Mouse (Mus musculus) lung, postnatal 4 days (tissue): ENCODE data around the gene Gm44502.

Experiments
- DNase-seq, 2 experiments: peaks; one replicate each; pipeline ENCODE4 v3.0.0; 2021

The Gm44502 gene

DNA sequence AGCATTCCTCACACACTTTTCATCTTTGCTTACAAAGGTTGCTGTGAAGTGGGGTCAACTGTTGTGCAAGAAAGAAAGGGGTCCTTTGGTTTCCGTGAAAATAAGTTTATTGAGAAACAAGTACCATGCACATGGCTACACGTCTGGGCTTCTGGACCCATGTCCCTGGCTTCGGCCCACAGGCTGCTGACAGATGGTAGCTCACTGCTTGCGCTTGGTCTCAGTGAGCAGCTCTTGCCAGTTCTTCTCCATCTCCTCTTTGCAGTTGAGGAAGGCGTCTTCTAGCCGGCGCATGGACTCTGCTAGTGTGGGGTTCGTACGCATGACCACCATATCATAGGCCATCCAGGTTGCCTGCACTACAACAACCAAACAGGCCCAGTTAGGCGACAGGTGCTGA is 39.4 kb downstream of the Gm44502 start:
- DNase-seq, result no peak

DNA sequence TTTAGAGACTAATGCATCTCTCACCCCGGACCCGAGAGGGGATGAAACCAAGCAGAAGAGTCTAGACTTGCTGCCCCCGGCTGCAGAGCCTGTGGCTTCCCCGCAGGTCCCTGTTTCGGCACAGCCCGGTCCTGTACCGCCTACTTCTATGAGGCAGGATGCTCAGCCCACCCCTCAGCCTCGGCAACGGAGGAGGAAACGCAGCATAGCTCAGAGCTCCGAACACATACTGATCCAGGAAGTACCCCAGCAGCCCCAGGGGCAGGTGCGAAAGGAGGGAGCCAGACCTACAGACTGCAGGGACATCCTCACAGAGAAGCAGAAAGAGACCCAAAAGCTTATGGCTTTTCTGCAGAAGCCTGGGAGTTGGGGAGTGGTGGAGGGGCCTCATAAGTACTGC is 42.4 kb downstream of the Gm44502 start:
- DNase-seq, result no peak

DNA sequence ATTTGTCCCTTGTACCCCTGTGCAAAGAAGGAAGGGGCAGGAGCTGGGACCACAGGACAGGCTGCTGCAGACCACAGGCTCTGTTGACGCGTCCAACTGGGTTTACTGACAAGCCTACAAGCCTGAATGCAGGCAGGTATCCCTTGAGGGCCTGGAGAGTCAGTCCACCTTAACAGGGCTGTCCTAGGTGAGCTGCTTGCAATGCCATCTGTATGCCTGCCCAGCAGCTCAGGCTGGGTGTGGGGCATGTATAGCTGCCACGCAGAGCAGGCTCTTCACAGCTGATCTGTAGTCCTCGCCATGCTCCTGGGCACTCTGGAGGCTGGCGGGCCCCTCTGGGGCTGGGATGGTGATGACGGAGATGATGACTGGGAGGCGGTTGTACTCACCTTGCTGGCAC is 44.9 kb downstream of the Gm44502 start, which contains the start of gene Klhdc7b:
TSS of gene Klhdc7b (plus strand) at position 301 of the 400 bp plus-strand sequence.
- DNase-seq, result no peak

DNA sequence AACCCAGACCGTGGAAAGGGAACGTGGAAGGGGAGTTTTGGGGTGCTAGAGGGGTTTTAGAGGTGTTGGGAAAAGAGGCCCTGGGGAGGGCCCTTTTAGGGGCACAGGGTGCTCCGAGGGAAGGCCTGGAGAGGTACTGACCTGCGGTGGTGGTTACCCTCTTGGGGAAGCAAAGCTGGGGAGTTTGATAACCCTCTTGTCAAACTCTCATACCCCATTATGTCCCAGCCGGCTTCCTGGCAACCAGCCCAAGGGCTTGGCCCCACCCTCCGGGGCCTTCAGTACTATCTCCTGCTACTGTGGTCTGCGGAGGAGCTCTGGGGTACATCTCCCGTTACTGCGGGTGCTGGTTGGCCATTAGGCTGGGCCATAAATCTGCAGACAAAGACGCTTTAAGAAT is 50.1 kb downstream of the Gm44502 start:
- peak in 1 of 2 experiments; percentile 35 for DNase-seq

DNA sequence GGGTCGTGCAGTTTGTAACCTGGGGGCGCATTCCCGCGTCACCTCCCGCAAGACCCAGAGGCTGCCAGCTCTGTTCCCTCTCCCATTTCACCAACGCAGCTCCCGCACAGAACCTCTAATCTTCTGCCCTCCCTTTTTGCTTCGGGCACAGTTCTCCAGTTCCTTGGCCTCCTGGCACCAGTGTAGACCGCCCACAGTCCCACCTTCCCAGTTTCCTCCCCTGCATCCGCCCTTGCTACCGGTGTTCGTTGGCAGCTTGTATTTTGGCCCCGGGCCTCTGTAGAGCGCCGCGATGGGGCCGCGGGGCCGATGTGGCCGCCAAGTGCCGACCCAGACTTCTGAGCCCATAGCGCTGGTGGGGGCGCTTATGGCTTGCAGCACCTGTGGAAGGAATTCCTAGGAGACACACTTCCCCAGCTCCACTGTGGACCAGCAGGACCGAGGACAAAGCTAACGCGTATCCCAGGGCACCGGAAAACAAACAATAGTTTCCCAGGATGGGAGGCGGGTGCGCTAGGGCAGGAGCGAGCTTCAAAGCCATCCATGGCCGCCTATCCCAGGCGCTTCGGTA is 50.6 kb downstream of the Gm44502 start, which contains the start of gene Odf3b:
TSS of gene Odf3b (minus strand) at position 452 of the 571 bp plus-strand sequence.
- DNase-seq, result peak; percentile 45 to 52

DNA sequence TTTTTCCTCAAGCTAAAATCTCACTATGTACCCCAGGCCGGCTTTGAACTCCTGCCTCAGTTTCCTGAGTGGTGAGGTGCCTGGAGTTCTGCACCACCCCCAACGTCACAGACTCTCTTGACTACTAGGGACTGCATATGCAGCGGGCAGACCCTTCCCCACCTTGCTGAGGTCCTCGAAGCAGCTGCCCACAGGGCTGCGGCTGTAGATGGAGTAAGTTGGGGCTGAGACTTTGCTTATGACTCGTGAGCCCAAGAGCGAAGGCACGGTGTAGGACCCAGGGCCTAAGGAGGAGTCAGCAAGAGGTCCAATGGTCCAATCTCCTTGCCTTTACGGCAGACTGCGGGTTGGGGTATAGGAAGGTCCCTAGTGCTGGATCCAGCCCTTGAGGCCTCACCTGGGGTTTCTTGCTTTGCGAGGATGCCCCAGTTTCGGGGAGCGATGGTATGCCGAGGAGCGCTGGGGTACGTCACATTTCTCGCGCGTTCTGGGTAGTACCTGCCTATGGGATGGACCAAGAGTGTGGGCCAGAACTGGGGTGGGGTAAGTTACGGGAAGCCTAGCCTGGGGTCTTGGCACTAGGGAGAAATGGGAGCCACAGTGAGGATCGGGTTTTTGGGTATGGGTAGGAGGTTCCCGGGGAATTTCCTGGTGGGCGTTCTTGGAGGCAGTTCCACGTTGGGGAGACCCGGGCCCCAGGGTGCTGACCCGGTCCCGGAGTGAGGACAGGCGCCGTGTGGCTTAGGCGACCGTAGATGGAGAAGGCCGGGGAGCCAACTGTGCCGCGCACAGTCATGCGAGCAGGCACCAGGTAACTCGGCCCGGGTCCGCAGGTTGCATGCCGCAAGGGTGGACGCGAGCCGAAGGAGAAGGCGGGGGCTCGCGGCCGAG is 51.3 kb downstream of the Gm44502 start:
- DNase-seq, result no peak

DNA sequence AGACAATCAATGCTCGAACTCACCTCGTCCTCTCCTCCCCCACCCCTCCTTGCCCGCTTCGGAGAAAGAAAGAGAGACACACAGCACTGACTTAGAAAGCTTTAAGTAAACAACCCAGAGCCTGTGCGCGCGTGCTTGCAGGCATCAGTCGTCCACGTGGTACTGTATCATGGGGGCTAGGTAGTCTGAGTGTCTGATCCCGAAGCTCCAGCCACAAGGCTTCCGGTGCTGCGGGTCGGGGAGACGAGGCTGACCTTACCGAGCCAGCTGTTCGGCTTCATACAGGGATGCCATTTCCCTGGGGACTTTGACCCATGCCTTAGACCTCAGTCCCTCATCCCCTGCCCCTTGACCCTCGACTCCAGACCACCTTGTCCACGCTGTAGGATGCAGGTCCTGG is 52.1 kb downstream of the Gm44502 start:
- DNase-seq, result no peak

DNA sequence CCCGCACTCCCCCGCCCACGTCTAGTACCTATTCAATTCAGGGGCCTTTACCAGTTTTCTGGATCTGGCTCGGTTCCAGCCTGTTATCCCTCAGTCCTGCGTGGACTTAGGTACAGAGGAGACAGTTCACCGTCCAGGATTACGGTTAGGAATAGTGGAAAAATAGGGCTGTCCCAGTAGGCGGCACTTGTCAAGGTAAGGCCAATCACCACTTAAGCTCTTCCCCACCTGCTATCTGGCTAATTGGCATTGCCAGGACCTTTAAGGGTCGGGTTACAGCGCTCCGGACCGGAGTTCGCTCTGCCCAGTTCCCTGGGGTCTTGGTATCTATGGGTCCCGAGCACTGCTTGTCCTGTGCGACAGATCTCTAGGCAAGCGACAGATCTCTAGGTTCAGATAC is 52.5 kb downstream of the Gm44502 start, which contains the start of gene Tymp:
TSS of gene Tymp (minus strand) at position 83 of the 400 bp plus-strand sequence.
- DNase-seq, result no peak

DNA sequence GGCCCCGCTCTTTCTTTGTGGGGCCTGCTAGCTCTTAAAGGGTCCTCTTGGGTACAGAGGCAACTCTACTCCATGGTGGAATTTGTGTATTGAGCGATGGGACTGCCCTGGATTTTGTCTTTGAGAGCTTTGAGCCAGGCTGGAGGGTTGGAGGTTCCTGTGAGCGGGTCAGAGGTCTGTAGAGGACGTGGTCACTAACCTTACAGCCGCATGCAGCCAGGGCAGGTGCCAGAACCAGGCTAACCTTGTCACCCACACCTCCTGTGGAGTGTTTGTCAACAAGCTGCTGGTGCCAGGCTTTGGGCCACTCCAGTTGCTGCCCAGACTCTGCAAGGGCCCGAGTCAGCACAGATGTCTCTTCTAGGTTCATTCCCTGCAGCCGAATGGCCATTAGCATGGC is 53.5 kb downstream of the Gm44502 start:
- DNase-seq, result no peak

DNA sequence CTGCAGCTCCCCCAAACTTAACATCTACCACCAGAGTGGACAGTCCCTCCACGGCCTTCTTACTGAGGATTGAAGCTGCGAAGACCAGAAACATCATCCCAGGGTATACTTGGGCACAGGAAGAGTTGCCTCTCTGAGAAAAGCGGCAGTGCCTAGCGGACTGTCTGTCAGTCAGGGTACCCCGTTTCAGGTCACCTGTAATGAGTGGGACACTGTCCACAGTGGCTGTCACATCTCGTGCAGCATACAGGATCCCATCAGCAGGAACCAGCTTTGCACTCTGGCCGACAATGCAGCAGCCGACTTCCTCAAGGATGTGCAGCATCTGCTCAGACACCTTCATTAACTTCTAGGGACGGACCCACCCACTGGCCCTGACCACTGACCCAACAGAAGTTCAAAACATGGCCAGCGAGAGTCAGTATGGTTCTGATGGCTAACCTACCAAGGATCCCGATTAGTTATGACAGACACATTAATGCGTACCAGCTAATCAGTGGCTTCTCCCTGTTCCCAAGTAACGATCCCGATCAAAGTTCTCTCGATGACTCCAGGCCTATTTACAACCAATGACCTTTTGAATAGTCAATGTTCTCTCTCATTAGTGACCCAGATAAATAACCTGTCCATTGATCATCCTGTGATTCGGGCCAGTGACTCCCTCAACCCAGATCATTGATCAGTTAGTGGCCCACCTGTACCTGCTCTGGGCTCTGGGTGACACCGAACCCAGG is 54.5 kb downstream of the Gm44502 start:
- DNase-seq, result no peak

DNA sequence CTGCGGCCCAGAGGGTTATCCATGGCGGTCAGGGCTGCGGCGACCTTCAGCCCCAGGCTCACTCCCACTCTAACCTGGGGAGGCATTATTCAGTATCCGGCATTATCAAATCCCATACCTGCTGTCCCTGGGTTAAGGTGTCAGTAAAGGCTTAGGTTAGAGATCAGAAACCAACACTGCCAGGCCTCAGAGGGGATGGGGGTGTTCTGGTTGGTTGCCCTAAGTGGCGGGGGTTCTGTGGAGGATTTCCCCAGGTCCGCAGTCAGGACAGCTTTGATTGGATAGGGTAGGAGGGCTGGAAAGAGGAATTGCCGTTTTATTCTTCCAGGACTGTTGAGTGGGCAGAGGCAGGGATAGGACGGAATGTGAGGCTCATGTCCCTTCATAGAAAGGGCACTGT is 55.2 kb downstream of the Gm44502 start:
- DNase-seq, result no peak

DNA sequence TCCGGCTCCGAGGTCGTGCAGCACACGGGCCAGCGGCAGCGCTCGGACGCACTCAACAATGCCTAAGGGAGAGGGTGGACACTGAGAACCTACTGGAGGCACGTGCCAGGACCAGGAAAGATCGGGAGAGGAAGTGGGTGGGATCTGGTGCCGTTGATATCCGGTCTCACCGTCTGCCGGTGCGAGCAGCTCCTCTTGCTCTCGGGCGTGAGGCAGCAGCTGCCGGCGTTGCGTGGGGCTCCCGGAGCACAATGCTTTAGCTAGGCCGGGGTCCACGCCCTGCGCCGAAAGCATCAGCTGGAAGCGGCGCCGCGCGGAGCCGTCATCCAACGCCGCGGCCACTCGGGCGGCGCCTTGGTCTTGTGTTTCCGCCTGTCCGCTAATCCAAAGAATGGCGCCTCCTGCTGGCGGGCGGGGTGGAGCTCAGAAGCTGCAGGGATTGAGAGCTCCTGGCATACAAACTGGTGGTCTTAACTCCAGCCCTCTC is 55.7 kb downstream of the Gm44502 start, which contains the start of gene Sco2:
TSS of gene Sco2 (minus strand) at position 85 of the 487 bp plus-strand sequence.
- DNase-seq, result peak; percentile 92 to 95

DNA sequence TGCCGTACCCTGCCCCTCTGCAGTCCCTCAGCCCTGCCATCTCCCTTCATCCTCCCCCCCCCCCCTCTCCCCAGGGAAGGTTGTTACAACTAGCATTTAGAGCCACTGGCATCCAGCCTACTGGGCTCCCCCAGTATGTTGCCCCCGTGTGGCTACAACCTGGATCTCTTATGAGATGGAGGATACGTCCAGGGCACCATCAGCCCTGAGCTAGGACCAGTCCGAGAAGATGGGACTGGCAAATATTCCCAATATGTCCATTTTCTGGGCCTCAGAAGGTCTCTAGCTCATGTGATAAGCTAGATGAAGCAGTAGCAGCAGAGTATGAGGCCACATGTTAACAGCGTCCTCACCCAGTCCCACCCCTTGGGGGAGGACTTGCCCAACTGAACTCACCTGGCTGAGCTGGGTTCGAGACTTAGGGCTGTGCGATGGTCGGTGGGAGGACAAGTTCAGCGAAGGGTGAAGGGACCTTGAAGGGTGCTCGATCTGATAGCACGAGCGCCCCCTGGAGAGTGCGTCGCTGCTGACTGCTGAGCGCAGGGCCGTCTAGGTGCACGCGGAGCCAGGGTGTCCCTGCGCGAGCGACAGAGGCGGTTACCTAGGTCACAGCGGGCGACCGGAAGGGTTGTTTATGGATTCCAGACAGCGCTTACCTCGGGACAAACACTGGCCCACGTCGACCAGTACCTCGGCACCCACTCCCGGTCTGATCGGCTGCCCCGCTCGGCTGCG is 56.3 kb downstream of the Gm44502 start:
- peak; percentile 89 to 91 for DNase-seq

DNA sequence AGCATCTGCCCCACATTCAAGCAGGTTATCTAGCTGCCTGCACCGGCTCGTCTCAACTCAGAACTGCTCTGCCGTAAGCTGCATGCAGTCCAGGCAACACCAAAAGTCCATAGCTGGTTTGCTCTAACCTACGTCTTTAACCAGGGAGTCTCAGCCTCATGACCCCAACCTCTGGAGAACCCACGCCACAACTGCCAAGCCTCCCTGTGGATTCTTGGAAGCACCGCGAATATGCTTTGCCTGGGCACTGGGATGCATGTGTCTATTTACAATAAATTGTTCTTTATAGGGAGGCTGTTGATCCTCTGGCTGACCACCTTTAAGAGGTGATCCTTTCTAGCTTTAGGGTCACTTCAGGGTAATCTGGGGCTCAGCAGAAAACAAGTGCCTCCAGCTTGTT is 57.0 kb downstream of the Gm44502 start:
- peak in 1 of 2 experiments; percentile 12 for DNase-seq

DNA sequence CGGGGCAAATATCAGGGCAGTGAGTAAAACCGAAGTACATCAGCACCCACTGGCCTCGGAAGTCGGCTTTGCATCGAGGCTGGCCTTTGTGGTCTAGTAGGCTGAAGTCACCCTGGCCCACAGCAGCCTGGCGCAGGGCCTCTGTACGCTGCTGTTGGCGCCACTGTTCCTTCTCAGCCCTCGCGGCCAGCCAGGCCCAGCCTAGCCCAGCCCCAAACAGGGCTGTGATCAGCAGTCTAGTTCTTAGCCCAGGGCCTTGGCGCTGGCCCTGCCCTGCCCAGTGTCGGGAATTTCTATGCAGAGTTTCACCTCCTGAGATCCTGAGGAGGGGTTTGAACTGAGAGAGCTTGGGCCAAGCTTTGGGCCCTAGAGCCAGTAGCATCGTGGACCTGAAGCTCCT is 57.4 kb downstream of the Gm44502 start:
- peak in 1 of 2 experiments; percentile 28 for DNase-seq
